Mouse (Mus musculus) heart, embryonic 16.5 days (tissue): ENCODE data around the gene March6. TPM values are rescaled to one million over a fixed set of nuclear protein-coding genes. Genes with fewer than 3 reads are reported as not detected.

ENCODE experiments used
- ATAC-seq: fragments of 200-750 bp; cut with Nextera tagmentation; replicated peaks from 2 replicates; pipeline ENCODE4 v1.8.0; 2017; ENCODE audit warnings: moderate number of reproducible peaks; ENCODE audit not compliant: insufficient read depth, low FRiP score; ENCODE audit errors: extremely low read depth
- H3K27ac ChIP-seq: fragments of 300-500 bp; sonication (generic); 2 replicates; pipeline ENCODE4 v1.5.1; 2014; ENCODE audit warnings: mild to moderate bottlenecking, low read length, control low read depth, moderate library complexity
- H3K27me3 ChIP-seq: fragments of 300-500 bp; sonication (generic); 2 replicates; pipeline ENCODE4 v1.6.1; 2014; ENCODE audit warnings: low read length, mixed read lengths; ENCODE audit not compliant: control insufficient read depth, insufficient read depth
- H3K36me3 ChIP-seq: fragments of 300-500 bp; sonication (generic); 2 replicates; pipeline ENCODE4 v1.6.1; 2014; ENCODE audit not compliant: control insufficient read depth, insufficient read depth
- H3K4me1 ChIP-seq: fragments of 300-500 bp; sonication (generic); 2 replicates; pipeline ENCODE4 v1.6.1; 2014; ENCODE audit warnings: low read length, mixed read lengths; ENCODE audit not compliant: control insufficient read depth, insufficient read depth
- H3K4me2 ChIP-seq: fragments of 300-500 bp; sonication (generic); 2 replicates; pipeline ENCODE4 v1.6.1; 2014; ENCODE audit warnings: low read depth, mild to moderate bottlenecking, control low read depth, low read length
- H3K4me3 ChIP-seq: fragments of 300-500 bp; sonication (generic); 2 replicates; pipeline ENCODE4 v1.5.1; 2014; ENCODE audit warnings: mild to moderate bottlenecking, control low read depth, low read length
- H3K9ac ChIP-seq: fragments of 300-500 bp; sonication (generic); 2 replicates; pipeline ENCODE4 v1.6.1; 2014; ENCODE audit warnings: low read length, control low read depth
- H3K9me3 ChIP-seq: fragments of 300-500 bp; sonication (generic); replicated peaks from 2 replicates; pipeline ENCODE4 v1.6.1; 2016; ENCODE audit warnings: low read length; ENCODE audit not compliant: control insufficient read depth
- WGBS: fragments of 180-500 bp; shearing (Covaris S2); extraction: QIAGEN DNeasy Blood & Tissue Kit; methylation state at CpG from one replicate; pipeline ENCODE4 v1.1.7; 2014; 5-methylcytosine and 5-hydroxymethylcytosine counted together
- polyA plus RNA-seq: library from polyadenylated mRNA; unstranded; fragments of >200 nt; fragmentation: Nextera tagmentation; extraction: Ambion mirVana; gene quantifications from 2 replicates; pipeline ENCODE4 v1.2.1, GENCODE M21; 2015

March6 gene
- polyA plus RNA-seq, 1 experiment from 2014 or later, result 29.0 TPM

DNA sequence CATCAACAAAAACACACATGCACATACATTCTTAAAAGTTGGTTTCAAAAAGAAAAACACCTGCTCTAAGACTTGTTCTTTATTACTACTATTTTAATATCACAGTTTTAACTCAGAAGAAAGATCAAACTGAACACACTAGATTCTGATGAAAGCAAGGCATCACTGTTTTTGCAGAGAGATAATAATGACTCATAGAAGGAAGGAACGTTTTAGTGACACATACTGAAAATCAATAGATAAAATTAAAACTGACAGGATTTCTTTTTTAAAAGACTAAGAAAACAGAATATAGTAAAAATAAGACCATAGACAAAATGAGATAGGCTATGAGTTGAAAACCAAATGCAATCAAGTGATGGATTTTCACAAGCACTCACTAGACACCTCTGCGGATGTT, 25.8 kb downstream of the March6 start:
- Histone ChIP-seq H3K4me3 (no peak overlapping the region), H3K27ac (no peak overlapping the region), H3K27me3 (no peaks in the 10 kb centered on the region), H3K36me3 (peaks cover 13% of the 10 kb centered on the region), H3K9ac (no peak overlapping the region), H3K9me3 (no peaks in the 10 kb centered on the region), H3K4me1 (no peaks in the 10 kb centered on the region), H3K4me2 (no peak overlapping the region)
- 62% methylated on average over 2 of the region's 2 CpGs for WGBS
- no peak for ATAC-seq

- no peak overlapping the region for H3K4me2 ChIP-seq
- no peak for ATAC-seq
- H3K4me1 ChIP-seq, result no peaks in the 10 kb centered on the region
- H3K4me3 ChIP-seq, result no peak overlapping the region
- H3K9ac ChIP-seq, result no peak overlapping the region
- no peak overlapping the region for H3K27ac ChIP-seq
- 79% methylated on average over 3 of the region's 3 CpGs for WGBS
- H3K9me3 ChIP-seq, result no peaks in the 10 kb centered on the region
- no peaks in the 10 kb centered on the region for H3K27me3 ChIP-seq
- H3K36me3 ChIP-seq, result peaks cover 13% of the 10 kb centered on the region
Observed at GRCm38 (mm10) chr15:31503447-31503846, 27.4 kb downstream of the March6 start.

- Histone ChIP-seq H3K4me2 (no peak overlapping the region), H3K9ac (no peak overlapping the region), H3K27me3 (no peaks in the 10 kb centered on the region), H3K4me1 (no peaks in the 10 kb centered on the region), H3K27ac (no peak overlapping the region), H3K9me3 (no peaks in the 10 kb centered on the region), H3K36me3 (peaks cover 14% of the 10 kb centered on the region), H3K4me3 (no peak overlapping the region)
- WGBS, result 89% methylated on average over 4 of the region's 4 CpGs
- no peak for ATAC-seq
Observed at GRCm38 (mm10) chr15:31502996-31503395, 27.9 kb downstream of the March6 start.

GRCm38 (mm10) chr15:31502313-31502712, 28.5 kb downstream of the March6 start:
- no peak overlapping the region for H3K9ac ChIP-seq
- no peak for ATAC-seq
- H3K4me2 ChIP-seq, result no peak overlapping the region
- H3K4me1 ChIP-seq, result no peaks in the 10 kb centered on the region
- H3K9me3 ChIP-seq, result no peaks in the 10 kb centered on the region
- no peak overlapping the region for H3K4me3 ChIP-seq
- H3K27me3 ChIP-seq, result no peaks in the 10 kb centered on the region
- H3K36me3 ChIP-seq, result peaks cover 20% of the 10 kb centered on the region
- no peak overlapping the region for H3K27ac ChIP-seq
- 90% methylated on average over 1 of the region's 1 CpGs for WGBS

DNA sequence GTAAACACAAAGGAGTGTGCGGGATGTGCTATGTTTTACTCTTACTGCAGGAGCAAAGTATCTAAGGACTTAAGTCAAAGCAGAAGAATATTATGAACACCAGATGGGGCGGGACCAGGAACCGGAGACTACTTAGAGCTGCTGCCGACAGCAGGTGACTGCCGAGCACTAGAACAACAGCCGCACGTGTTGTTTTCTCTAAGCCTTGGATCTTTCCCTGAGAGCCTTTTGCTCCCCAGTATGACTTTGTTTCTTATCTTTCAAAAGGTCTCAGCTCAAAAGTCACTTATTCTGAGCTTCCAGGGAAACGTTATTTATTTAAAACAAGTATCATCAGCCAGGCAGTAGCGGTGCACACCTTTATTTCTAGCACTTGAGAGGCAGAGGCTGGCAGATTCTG, 36.0 kb downstream of the March6 start:
- H3K4me3 ChIP-seq, result no peak overlapping the region
- H3K9me3 ChIP-seq, result no peaks in the 10 kb centered on the region
- ATAC-seq, result no peak
- 90% methylated on average over 9 of the region's 9 CpGs for WGBS
- no peak overlapping the region for H3K9ac ChIP-seq
- no peaks in the 10 kb centered on the region for H3K4me1 ChIP-seq
- H3K4me2 ChIP-seq, result no peak overlapping the region
- H3K36me3 ChIP-seq, result peaks cover 46% of the 10 kb centered on the region
- no peaks in the 10 kb centered on the region for H3K27me3 ChIP-seq
- no peak overlapping the region for H3K27ac ChIP-seq

DNA sequence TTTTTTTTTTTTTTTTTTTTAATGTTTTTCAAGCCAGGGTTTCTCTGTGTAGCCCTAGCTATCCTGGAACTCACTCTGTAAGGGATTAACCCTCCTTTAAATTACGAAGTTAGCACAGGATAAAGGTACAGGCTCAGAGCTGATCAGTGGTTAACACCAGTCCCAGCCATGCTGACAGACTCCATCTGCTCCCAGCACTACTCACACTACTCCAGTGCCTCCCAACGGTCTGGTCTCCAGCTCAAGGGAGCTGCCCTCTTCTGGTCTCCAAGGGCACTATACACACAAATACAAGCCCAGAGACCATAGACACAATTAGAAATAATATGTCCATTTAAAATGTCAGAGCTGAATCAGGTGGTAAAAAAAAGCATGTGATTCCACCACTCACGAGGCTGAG, 36.5 kb downstream of the March6 start:
- no peaks in the 10 kb centered on the region for H3K9me3 ChIP-seq
- H3K4me3 ChIP-seq, result no peak overlapping the region
- ATAC-seq, result no peak
- no peak overlapping the region for H3K9ac ChIP-seq
- no peaks in the 10 kb centered on the region for H3K27me3 ChIP-seq
- no peak overlapping the region for H3K27ac ChIP-seq
- peaks cover 46% of the 10 kb centered on the region for H3K36me3 ChIP-seq
- H3K4me2 ChIP-seq, result no peak overlapping the region
- H3K4me1 ChIP-seq, result no peaks in the 10 kb centered on the region
- 73% methylated on average over 3 of the region's 3 CpGs for WGBS

GRCm38 (mm10) chr15:31487407-31487806, 43.4 kb downstream of the March6 start:
- H3K27ac ChIP-seq, result no peak overlapping the region
- WGBS, result 84% methylated on average over 2 of the region's 2 CpGs
- no peaks in the 10 kb centered on the region for H3K27me3 ChIP-seq
- no peaks in the 10 kb centered on the region for H3K9me3 ChIP-seq
- H3K4me3 ChIP-seq, result no peak overlapping the region
- H3K9ac ChIP-seq, result no peak overlapping the region
- peaks cover 33% of the 10 kb centered on the region for H3K36me3 ChIP-seq
- no peaks in the 10 kb centered on the region for H3K4me1 ChIP-seq
- no peak overlapping the region for H3K4me2 ChIP-seq
- no peak for ATAC-seq

DNA sequence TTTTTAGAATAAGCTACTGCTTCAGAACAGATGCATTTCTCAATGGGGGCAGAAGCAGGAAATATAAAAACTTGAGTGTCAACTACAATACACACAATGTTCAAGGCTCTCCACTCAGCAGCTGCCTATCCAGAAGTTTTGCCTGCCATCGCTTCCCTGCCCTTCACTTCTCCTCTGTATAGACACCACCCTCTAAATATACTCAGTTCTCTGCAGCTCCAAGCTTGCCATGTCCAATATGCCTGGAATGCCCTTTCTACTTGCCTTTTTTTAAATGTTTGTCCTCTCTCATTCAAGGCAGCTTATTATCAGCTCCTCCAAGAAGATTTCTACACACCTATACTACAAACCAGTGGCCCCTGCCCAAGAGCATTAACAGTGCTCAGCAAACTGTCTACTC, 54.2 kb downstream of the March6 start:
- peaks cover 35% of the 10 kb centered on the region for H3K36me3 ChIP-seq
- H3K27ac ChIP-seq, result peak overlapping the region; percentile 86
- H3K4me2 ChIP-seq, result no peak overlapping the region
- peaks cover 7% of the 10 kb centered on the region; the same call in 1 of the 2 replicates for H3K4me1 ChIP-seq
- no peaks in the 10 kb centered on the region for H3K27me3 ChIP-seq
- H3K9ac ChIP-seq, result no peak overlapping the region
- H3K9me3 ChIP-seq, result no peaks in the 10 kb centered on the region
- peak; percentile 76; the same call in 1 of the 2 replicates for ATAC-seq
- 57% methylated on average over 1 of the region's 1 CpGs for WGBS
- H3K4me3 ChIP-seq, result no peak overlapping the region

- Histone ChIP-seq H3K27me3 (no peaks in the 10 kb centered on the region), H3K4me1 (peaks cover 7% of the 10 kb centered on the region; the same call in 1 of the 2 replicates), H3K4me2 (no peak overlapping the region), H3K9me3 (no peaks in the 10 kb centered on the region), H3K36me3 (peaks cover 26% of the 10 kb centered on the region), H3K9ac (no peak overlapping the region), H3K4me3 (no peak overlapping the region), H3K27ac (no peak overlapping the region)
- WGBS, result 67% methylated on average over 4 of the region's 4 CpGs
- ATAC-seq, result 0 out of 2 replicates have a peak, but pooled peaks have one; percentile 18
Observed at GRCm38 (mm10) chr15:31472645-31473574, 57.9 kb downstream of the March6 start.
